Mouse (Mus musculus) liver, embryonic 15.5 days (tissue): ENCODE results near the gene Nyx. TPM values are rescaled to one million over a fixed set of nuclear protein-coding genes. Genes with fewer than 3 reads are reported as not detected.

Experiments used
- ATAC-seq: fragments of 200-750 bp; cut with Nextera tagmentation; 2 replicates; pipeline ENCODE4 v1.8.0; 2017; ENCODE audit warnings: moderate number of reproducible peaks, mild to moderate bottlenecking, moderate library complexity; ENCODE audit not compliant: insufficient read depth
- H3K27ac ChIP-seq: fragments of 300-500 bp; sonication (generic); replicated peaks from 2 replicates; pipeline ENCODE4 v1.5.1; 2015; ENCODE audit warnings: mild to moderate bottlenecking, inconsistent platforms
- H3K27me3 ChIP-seq: fragments of 300-500 bp; sonication (generic); 2 replicates; pipeline ENCODE4 v1.6.1; 2015; ENCODE audit warnings: mild to moderate bottlenecking, inconsistent platforms
- H3K36me3 ChIP-seq: fragments of 300-500 bp; sonication (generic); replicated peaks from 2 replicates; pipeline ENCODE4 v1.6.1; 2015; ENCODE audit warnings: moderate library complexity, mild to moderate bottlenecking, inconsistent platforms
- H3K4me1 ChIP-seq: fragments of 300-500 bp; sonication (generic); replicated peaks from 2 replicates; pipeline ENCODE4 v1.6.1; 2015; ENCODE audit warnings: inconsistent platforms
- H3K4me2 ChIP-seq: fragments of 300-500 bp; sonication (generic); 2 replicates; pipeline ENCODE4 v1.6.1; 2015; ENCODE audit warnings: moderate library complexity, mild to moderate bottlenecking, inconsistent platforms
- H3K4me3 ChIP-seq: fragments of 300-500 bp; sonication (generic); replicated peaks from 2 replicates; pipeline ENCODE4 v1.5.1; 2015; ENCODE audit warnings: mild to moderate bottlenecking, inconsistent platforms
- H3K9ac ChIP-seq: fragments of 300-500 bp; sonication (generic); 2 replicates; pipeline ENCODE4 v1.6.1; 2015; ENCODE audit warnings: moderate library complexity, mild to moderate bottlenecking, inconsistent platforms
- H3K9me3 ChIP-seq: fragments of 300-500 bp; sonication (generic); replicated peaks from 2 replicates; pipeline ENCODE4 v1.6.1; 2016; ENCODE audit warnings: inconsistent platforms
- WGBS: fragments of 180-500 bp; shearing (Covaris S2); methylation state at CpG from one replicate; pipeline ENCODE4 v1.1.7; 2015; ENCODE audit warnings: mixed read lengths; ENCODE audit not compliant: insufficient replicate concordance; 5-methylcytosine and 5-hydroxymethylcytosine counted together
- polyA plus RNA-seq: library from polyadenylated mRNA; unstranded; fragments of >200 nt; fragmentation: Nextera tagmentation; extraction: Ambion mirVana; gene quantifications from 2 replicates; pipeline ENCODE4 v1.2.1, GENCODE M21; 2015

The Nyx gene
- polyA plus RNA-seq, 1 experiment from 2014 or later = not detected

- no peak overlapping the region for H3K4me2 ChIP-seq
- WGBS = 44% methylated on average over 9 of the region's 9 CpGs
- H3K4me1 ChIP-seq = no peaks in the 10 kb centered on the region
- H3K27ac ChIP-seq = no peak overlapping the region
- H3K9ac ChIP-seq = no peak overlapping the region
- H3K36me3 ChIP-seq = no peaks in the 10 kb centered on the region
- no peak overlapping the region for H3K4me3 ChIP-seq
- no peaks in the 10 kb centered on the region; the same call in 1 of the 2 replicates for H3K27me3 ChIP-seq
- H3K9me3 ChIP-seq = no peaks in the 10 kb centered on the region
- no peak for ATAC-seq
Measured at GRCm38 (mm10) chrX:13469160-13470116, 3.5 kb downstream of the Nyx start.

DNA sequence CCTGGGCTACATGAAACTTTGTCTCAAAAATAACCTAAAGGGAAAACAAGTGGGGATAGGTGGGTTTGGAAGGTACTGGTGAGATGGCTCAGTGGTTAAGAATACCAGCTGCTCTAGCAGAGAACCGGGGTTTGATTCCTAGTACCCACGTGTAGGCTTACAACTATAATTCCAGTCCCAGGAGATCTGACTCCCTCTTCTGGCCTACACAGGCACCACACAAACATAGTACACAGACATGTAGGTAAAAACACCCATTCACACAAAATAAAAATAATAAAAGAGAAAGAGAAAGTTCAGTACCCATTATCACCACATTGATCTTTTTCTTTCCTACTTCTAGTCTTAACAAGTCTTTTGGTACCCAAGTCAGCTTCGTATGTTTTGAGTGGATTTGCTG is 6.0 kb downstream of the Nyx start:
- H3K4me3 ChIP-seq = no peak overlapping the region
- no peak overlapping the region for H3K4me2 ChIP-seq
- no peaks in the 10 kb centered on the region; the same call in 1 of the 2 replicates for H3K27me3 ChIP-seq
- H3K27ac ChIP-seq = no peak overlapping the region
- H3K9me3 ChIP-seq = no peaks in the 10 kb centered on the region
- ATAC-seq = no peak
- no peak overlapping the region for H3K9ac ChIP-seq
- H3K36me3 ChIP-seq = no peaks in the 10 kb centered on the region
- no peaks in the 10 kb centered on the region for H3K4me1 ChIP-seq
- WGBS = 57% methylated on average over 3 of the region's 3 CpGs

DNA sequence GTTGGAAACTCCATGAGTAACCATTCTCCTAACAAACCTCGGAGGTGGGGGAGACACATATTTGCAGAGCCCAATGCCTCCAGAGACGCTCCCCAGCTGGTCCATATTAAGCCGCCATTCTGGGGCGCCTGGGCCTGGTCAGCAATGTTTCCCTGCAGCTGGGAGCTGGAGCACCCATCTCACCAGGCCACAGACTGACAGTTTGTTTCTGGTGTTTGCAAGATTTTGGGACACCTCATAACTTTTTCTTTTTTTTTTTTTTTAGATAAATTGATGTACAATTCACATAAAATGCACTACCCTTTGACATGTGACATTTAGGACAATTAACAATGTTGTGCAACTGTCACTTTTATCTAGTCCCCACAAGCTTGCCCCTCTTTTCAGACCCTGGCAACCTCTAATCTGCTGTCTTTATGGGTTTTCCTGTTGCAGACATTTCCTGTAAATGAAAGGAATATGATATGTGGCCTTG is 6.9 kb downstream of the Nyx start:
- no peak overlapping the region for H3K4me2 ChIP-seq
- H3K36me3 ChIP-seq = no peaks in the 10 kb centered on the region
- no peak overlapping the region for H3K4me3 ChIP-seq
- no peak overlapping the region for H3K9ac ChIP-seq
- H3K4me1 ChIP-seq = no peaks in the 10 kb centered on the region
- no peak overlapping the region for H3K27ac ChIP-seq
- 52% methylated on average over 4 of the region's 4 CpGs for WGBS
- no peaks in the 10 kb centered on the region; the same call in 1 of the 2 replicates for H3K27me3 ChIP-seq
- no peaks in the 10 kb centered on the region for H3K9me3 ChIP-seq
- no peak for ATAC-seq

GRCm38 (mm10) chrX:13475382-13475781 is 9.5 kb downstream of the Nyx start:
- Histone ChIP-seq H3K4me3 (no peak overlapping the region), H3K36me3 (no peaks in the 10 kb centered on the region), H3K27me3 (0 out of 2 replicates have a peak, but pooled peaks cover 6% of the 10 kb centered on the region), H3K4me2 (no peak overlapping the region), H3K27ac (no peak overlapping the region), H3K9ac (no peak overlapping the region), H3K9me3 (no peaks in the 10 kb centered on the region), H3K4me1 (no peaks in the 10 kb centered on the region)
- WGBS = 38% methylated on average over 1 of the region's 1 CpGs
- ATAC-seq = no peak

GRCm38 (mm10) chrX:13477596-13477995 is 11.7 kb downstream of the Nyx start:
- ATAC-seq = no peak
- 0 out of 2 replicates have a peak, but pooled peaks cover 6% of the 10 kb centered on the region for H3K27me3 ChIP-seq
- WGBS = 66% methylated on average over 2 of the region's 2 CpGs

DNA sequence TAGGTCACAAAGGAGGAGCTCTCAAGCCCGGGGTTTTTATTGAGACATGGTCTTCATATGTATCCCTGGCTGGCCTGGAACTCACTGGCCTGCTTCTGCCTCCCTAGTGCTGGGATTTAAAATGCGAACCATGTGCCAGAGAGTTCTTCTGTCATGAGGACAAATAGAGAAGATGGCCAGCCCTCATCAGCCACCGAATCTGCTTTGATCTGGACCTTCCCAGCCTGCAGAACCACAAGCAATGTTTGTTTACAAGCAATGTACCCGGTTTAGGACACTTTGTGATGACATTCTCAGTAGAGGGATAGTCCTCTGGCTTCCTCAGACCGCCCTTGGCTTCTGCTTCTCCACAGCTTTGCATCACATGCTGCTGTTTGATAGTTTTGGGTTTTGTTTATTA is 12.4 kb downstream of the Nyx start:
- Histone ChIP-seq H3K27me3 (0 out of 2 replicates have a peak, but pooled peaks cover 6% of the 10 kb centered on the region), H3K4me2 (no peak overlapping the region), H3K9me3 (no peaks in the 10 kb centered on the region), H3K36me3 (no peaks in the 10 kb centered on the region), H3K9ac (no peak overlapping the region), H3K4me3 (no peak overlapping the region), H3K4me1 (no peaks in the 10 kb centered on the region), H3K27ac (no peak overlapping the region)
- WGBS = 48% methylated on average over 5 of the region's 5 CpGs
- ATAC-seq = no peak

More at GRCm38 (mm10) chrX:13477596-13477995, 11.7 kb downstream of the Nyx start:
- Histone ChIP-seq H3K4me1 (no peaks in the 10 kb centered on the region), H3K9ac (no peak overlapping the region), H3K4me3 (no peak overlapping the region), H3K9me3 (no peaks in the 10 kb centered on the region), H3K4me2 (no peak overlapping the region), H3K27ac (no peak overlapping the region), H3K36me3 (no peaks in the 10 kb centered on the region)

GRCm38 (mm10) chrX:13479570-13479969 is 13.7 kb downstream of the Nyx start:
- no peak overlapping the region for H3K27ac ChIP-seq
- no peaks in the 10 kb centered on the region for H3K4me1 ChIP-seq
- H3K4me3 ChIP-seq = no peak overlapping the region
- no peak overlapping the region for H3K4me2 ChIP-seq
- no peaks in the 10 kb centered on the region for H3K9me3 ChIP-seq
- ATAC-seq = no peak
- H3K9ac ChIP-seq = no peak overlapping the region
- H3K27me3 ChIP-seq = 0 out of 2 replicates have a peak, but pooled peaks cover 6% of the 10 kb centered on the region
- no peaks in the 10 kb centered on the region for H3K36me3 ChIP-seq

DNA sequence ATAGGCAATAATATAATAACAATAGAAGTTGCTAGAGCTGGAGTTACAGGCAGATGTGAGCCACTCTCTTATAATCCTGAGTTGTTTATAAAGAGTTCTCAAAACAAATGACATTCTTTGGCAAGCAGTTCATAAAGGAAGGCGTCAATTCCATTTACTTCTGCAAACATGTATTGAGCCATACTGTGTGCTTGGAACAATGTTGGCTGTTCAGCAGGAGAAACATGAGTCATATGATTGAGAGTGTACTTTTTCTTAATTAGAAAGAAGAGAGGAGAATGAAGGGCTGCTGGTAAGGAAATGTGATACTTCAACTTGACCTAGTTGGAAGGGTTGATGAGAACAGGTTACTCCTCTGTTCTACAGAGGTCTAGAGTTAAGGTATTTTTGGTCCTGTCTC is 16.7 kb downstream of the Nyx start:
- Histone ChIP-seq H3K9me3 (no peaks in the 10 kb centered on the region), H3K27me3 (0 out of 2 replicates have a peak, but pooled peaks cover 6% of the 10 kb centered on the region), H3K36me3 (no peaks in the 10 kb centered on the region), H3K4me1 (no peaks in the 10 kb centered on the region), H3K9ac (no peak overlapping the region), H3K4me3 (no peak overlapping the region), H3K27ac (no peak overlapping the region), H3K4me2 (no peak overlapping the region)
- no peak for ATAC-seq
- WGBS = 58% methylated on average over 1 of the region's 1 CpGs

DNA sequence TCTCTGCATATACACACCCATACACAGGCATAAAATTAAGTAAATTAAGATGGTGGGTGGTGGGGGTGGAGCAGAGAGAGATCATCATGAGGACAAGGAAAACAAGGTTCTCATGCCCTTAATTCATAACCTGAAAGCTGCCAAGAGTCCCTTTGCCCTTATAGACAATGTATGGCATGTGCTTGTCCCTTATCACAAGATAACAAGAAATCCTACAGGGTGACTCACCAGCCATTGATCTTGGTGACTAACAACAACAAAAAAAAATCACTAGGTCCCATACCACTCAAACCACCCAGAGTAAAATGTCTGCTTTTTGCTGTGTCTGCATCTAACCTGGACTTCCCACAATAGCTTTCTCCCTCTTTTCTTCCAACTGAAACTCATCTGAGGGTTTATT is 18.5 kb downstream of the Nyx start:
- no peaks in the 10 kb centered on the region for H3K36me3 ChIP-seq
- no peak for ATAC-seq
- no peak overlapping the region for H3K4me2 ChIP-seq
- no peak overlapping the region for H3K4me3 ChIP-seq
- H3K9me3 ChIP-seq = no peaks in the 10 kb centered on the region
- H3K9ac ChIP-seq = no peak overlapping the region
- no peaks in the 10 kb centered on the region for H3K27me3 ChIP-seq
- H3K27ac ChIP-seq = no peak overlapping the region
- no peaks in the 10 kb centered on the region for H3K4me1 ChIP-seq

GRCm38 (mm10) chrX:13489001-13489400 is 23.1 kb downstream of the Nyx start:
- WGBS = 60% methylated on average over 3 of the region's 3 CpGs
- H3K36me3 ChIP-seq = no peaks in the 10 kb centered on the region

DNA sequence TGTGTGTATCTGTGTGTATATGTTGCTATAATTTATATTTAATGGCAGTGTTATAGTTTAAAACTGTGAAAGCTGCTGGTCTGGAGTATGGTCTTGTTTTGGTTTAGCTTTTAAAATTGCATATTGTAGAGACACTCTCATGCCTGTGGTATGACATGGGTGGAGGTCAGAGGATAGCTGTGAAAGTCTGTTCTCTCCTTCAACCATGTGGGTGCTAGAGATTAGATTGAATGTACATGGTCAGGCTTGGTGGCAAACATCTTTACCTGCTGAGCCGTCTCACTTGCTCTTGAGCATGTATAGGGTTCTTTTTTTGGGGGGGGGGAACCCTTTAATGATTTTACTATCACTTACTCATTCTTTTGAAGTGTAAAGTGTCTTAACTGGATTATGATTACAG is 23.9 kb downstream of the Nyx start:
- Histone ChIP-seq H3K36me3 (no peaks in the 10 kb centered on the region), H3K9me3 (no peaks in the 10 kb centered on the region), H3K27me3 (no peaks in the 10 kb centered on the region), H3K27ac (no peak overlapping the region), H3K4me3 (no peak overlapping the region), H3K4me2 (no peak overlapping the region), H3K4me1 (peaks cover 11% of the 10 kb centered on the region), H3K9ac (no peak overlapping the region)
- peak; percentile 82 for ATAC-seq
- 20% methylated on average over 1 of the region's 1 CpGs for WGBS

More at GRCm38 (mm10) chrX:13489001-13489400, 23.1 kb downstream of the Nyx start:
- H3K9ac ChIP-seq = no peak overlapping the region
- H3K27me3 ChIP-seq = no peaks in the 10 kb centered on the region
- ATAC-seq = no peak
- no peak overlapping the region for H3K4me2 ChIP-seq
- H3K27ac ChIP-seq = no peak overlapping the region
- H3K4me3 ChIP-seq = no peak overlapping the region
- peaks cover 6% of the 10 kb centered on the region; the same call in 1 of the 2 replicates for H3K4me1 ChIP-seq
- no peaks in the 10 kb centered on the region for H3K9me3 ChIP-seq
